Mouse (Mus musculus) midbrain, embryonic 11.5 days (tissue): ENCODE data around the gene Kpna3. TPM values are rescaled to one million over a fixed set of nuclear protein-coding genes. Genes with fewer than 3 reads are reported as not detected.
"Not testable (repeated sequence)": the region's sequence is repeated elsewhere in the genome, so short reads cannot be mapped to it uniquely, and the experiment has no call there.

Experiments
- ATAC-seq: fragments of 200-750 bp; cut with Nextera tagmentation; 2 replicates; pipeline ENCODE4 v1.8.0; 2017; ENCODE audit warnings: moderate TSS enrichment, moderate library complexity; ENCODE audit not compliant: low FRiP score
- DNase-seq: peaks from one replicate; pipeline ENCODE4 v3.0.0; 2015; ENCODE audit warnings: low spot score; ENCODE audit errors: missing footprints
- H3K27ac ChIP-seq: fragments of 300-500 bp; sonication (generic); 2 replicates; pipeline ENCODE4 v1.5.1; 2014; ENCODE audit warnings: low read depth, low read length
- H3K27me3 ChIP-seq: fragments of 300-500 bp; sonication (generic); 2 replicates; pipeline ENCODE4 v1.6.1; 2014; ENCODE audit warnings: mild to moderate bottlenecking, low read length, moderate library complexity, mixed read lengths; ENCODE audit not compliant: control insufficient read depth, insufficient read depth
- H3K36me3 ChIP-seq: fragments of 300-500 bp; sonication (generic); 2 replicates; pipeline ENCODE4 v1.6.1; 2014; ENCODE audit warnings: mild to moderate bottlenecking, low read length, moderate library complexity, mixed read lengths; ENCODE audit not compliant: control insufficient read depth, insufficient read depth
- H3K4me1 ChIP-seq: fragments of 300-500 bp; sonication (generic); 2 replicates; pipeline ENCODE4 v1.6.1; 2014; ENCODE audit warnings: low read length; ENCODE audit not compliant: control insufficient read depth, insufficient read depth
- H3K4me2 ChIP-seq: fragments of 300-500 bp; sonication (generic); 2 replicates; pipeline ENCODE4 v1.6.1; 2014; ENCODE audit warnings: mild to moderate bottlenecking, moderate library complexity
- H3K4me3 ChIP-seq: fragments of 300-500 bp; sonication (generic); 2 replicates; pipeline ENCODE4 v1.5.1; 2014; ENCODE audit warnings: low read depth, low read length
- H3K9ac ChIP-seq: fragments of 300-500 bp; sonication (generic); 2 replicates; pipeline ENCODE4 v1.6.1; 2014; ENCODE audit warnings: low read length
- H3K9me3 ChIP-seq: fragments of 300-500 bp; sonication (generic); 2 replicates; pipeline ENCODE4 v1.6.1; 2016; ENCODE audit warnings: low read length; ENCODE audit not compliant: control insufficient read depth
- WGBS: fragments of 180-500 bp; shearing (Covaris S2); extraction: QIAGEN DNeasy Blood & Tissue Kit; methylation state at CpG from one replicate; pipeline ENCODE4 v1.1.7; 2014; 5-methylcytosine and 5-hydroxymethylcytosine counted together
- polyA plus RNA-seq: library from polyadenylated mRNA; unstranded; fragments of >200 nt; fragmentation: Nextera tagmentation; extraction: Ambion mirVana; gene quantifications from 2 replicates; pipeline ENCODE4 v1.2.1, GENCODE M21; 2014

Kpna3 gene
- polyA plus RNA-seq, 1 experiment from 2014 or later, result 110 TPM

- Histone ChIP-seq H3K4me3 (no peak overlapping the region), H3K9ac (no peak overlapping the region), H3K36me3 (no peaks in the 10 kb centered on the region), H3K4me2 (no peak overlapping the region), H3K4me1 (peaks cover 7% of the 10 kb centered on the region; the same call in 1 of the 2 replicates), H3K27ac (no peak overlapping the region), H3K9me3 (no peaks in the 10 kb centered on the region), H3K27me3 (no peaks in the 10 kb centered on the region)
- DNase-seq (no peak), ATAC-seq (no peak)
- WGBS, result 78% methylated on average over 5 of the region's 5 CpGs
Measured at GRCm38 (mm10) chr14:61344590-61344989, 95.1 kb downstream of the Kpna3 start.

GRCm38 (mm10) chr14:61339381-61339780 lies 100.3 kb downstream of the Kpna3 start:
- H3K4me1 ChIP-seq, result peaks cover 7% of the 10 kb centered on the region; the same call in 1 of the 2 replicates

GRCm38 (mm10) chr14:61330996-61331561 lies 108.6 kb downstream of the Kpna3 start:
- Histone ChIP-seq H3K9ac (no peak overlapping the region), H3K9me3 (no peaks in the 10 kb centered on the region), H3K4me1 (0 out of 2 replicates have a peak, but pooled peaks cover 2% of the 10 kb centered on the region), H3K4me2 (no peak overlapping the region), H3K27me3 (no peaks in the 10 kb centered on the region), H3K27ac (no peak overlapping the region), H3K4me3 (no peak overlapping the region), H3K36me3 (no peaks in the 10 kb centered on the region)
- DNase-seq (peak; percentile 97), ATAC-seq (peak; percentile 79)
- WGBS, result 28% methylated on average over 13 of the region's 13 CpGs

More at GRCm38 (mm10) chr14:61339381-61339780, 100.3 kb downstream of the Kpna3 start:
- Histone ChIP-seq H3K27me3 (no peaks in the 10 kb centered on the region), H3K9ac (no peak overlapping the region), H3K9me3 (no peaks in the 10 kb centered on the region), H3K4me2 (no peak overlapping the region), H3K27ac (no peak overlapping the region), H3K36me3 (no peaks in the 10 kb centered on the region), H3K4me3 (no peak overlapping the region)
- no peak for ATAC-seq
- no peak for DNase-seq
- 85% methylated on average over 4 of the region's 4 CpGs for WGBS

GRCm38 (mm10) chr14:61330591-61330990 lies 109.1 kb downstream of the Kpna3 start:
- no peak for ATAC-seq
- H3K9ac ChIP-seq, result no peak overlapping the region
- 78% methylated on average over 11 of the region's 11 CpGs for WGBS

GRCm38 (mm10) chr14:61327618-61328450 lies 111.8 kb downstream of the Kpna3 start:
- 39% methylated on average over 19 of the region's 19 CpGs for WGBS
- Histone ChIP-seq H3K27me3 (no peaks in the 10 kb centered on the region), H3K27ac (no peak overlapping the region), H3K4me2 (peak overlapping the region; percentile 41), H3K9me3 (no peaks in the 10 kb centered on the region; the same call in 1 of the 2 replicates), H3K9ac (peak overlapping the region; percentile 57), H3K36me3 (no peaks in the 10 kb centered on the region), H3K4me1 (0 out of 2 replicates have a peak, but pooled peaks cover 2% of the 10 kb centered on the region), H3K4me3 (peak overlapping the region; percentile 11)
- DNase-seq (peak; percentile 91), ATAC-seq (peak; percentile 82)

More at GRCm38 (mm10) chr14:61330591-61330990, 109.1 kb downstream of the Kpna3 start:
- Histone ChIP-seq H3K4me3 (no peak overlapping the region), H3K4me2 (no peak overlapping the region), H3K9me3 (no peaks in the 10 kb centered on the region), H3K36me3 (no peaks in the 10 kb centered on the region), H3K4me1 (0 out of 2 replicates have a peak, but pooled peaks cover 2% of the 10 kb centered on the region), H3K27me3 (no peaks in the 10 kb centered on the region), H3K27ac (no peak overlapping the region)
- DNase-seq, result no peak

GRCm38 (mm10) chr14:61327007-61327406 lies 112.7 kb downstream of the Kpna3 start:
- not testable (repeated sequence) for H3K4me1 ChIP-seq, H3K27ac ChIP-seq, H3K27me3 ChIP-seq, ATAC-seq, DNase-seq, H3K9me3 ChIP-seq, H3K9ac ChIP-seq, H3K4me3 ChIP-seq, H3K4me2 ChIP-seq, H3K36me3 ChIP-seq
- WGBS, result 20% methylated on average over 6 of the region's 6 CpGs

GRCm38 (mm10) chr14:61322740-61323139 lies 116.9 kb downstream of the Kpna3 start:
- Histone ChIP-seq H3K4me3 (no peak overlapping the region), H3K4me2 (no peak overlapping the region), H3K27ac (no peak overlapping the region), H3K36me3 (no peaks in the 10 kb centered on the region), H3K9ac (no peak overlapping the region), H3K9me3 (no peaks in the 10 kb centered on the region; the same call in 1 of the 2 replicates), H3K27me3 (no peaks in the 10 kb centered on the region), H3K4me1 (0 out of 2 replicates have a peak, but pooled peaks cover under 1% of the 10 kb centered on the region)
- 94% methylated on average over 1 of the region's 1 CpGs for WGBS
- DNase-seq (no peak), ATAC-seq (no peak)

GRCm38 (mm10) chr14:61321200-61321599 lies 118.5 kb downstream of the Kpna3 start:
- Histone ChIP-seq H3K27ac (no peak overlapping the region), H3K9ac (no peak overlapping the region), H3K36me3 (no peaks in the 10 kb centered on the region), H3K9me3 (no peaks in the 10 kb centered on the region; the same call in 1 of the 2 replicates), H3K4me2 (no peak overlapping the region), H3K27me3 (no peaks in the 10 kb centered on the region), H3K4me1 (no peaks in the 10 kb centered on the region), H3K4me3 (no peak overlapping the region)
- DNase-seq (no peak), ATAC-seq (no peak)
- 84% methylated on average over 4 of the region's 4 CpGs for WGBS

- no peak overlapping the region for H3K27ac ChIP-seq
- H3K9ac ChIP-seq, result no peak overlapping the region
- ATAC-seq (no peak), DNase-seq (no peak)
- no peak overlapping the region for H3K4me2 ChIP-seq
- H3K4me1 ChIP-seq, result no peaks in the 10 kb centered on the region
- no peaks in the 10 kb centered on the region for H3K27me3 ChIP-seq
- WGBS, result 88% methylated on average over 1 of the region's 1 CpGs
- no peak overlapping the region for H3K4me3 ChIP-seq
- no peaks in the 10 kb centered on the region for H3K36me3 ChIP-seq
- no peaks in the 10 kb centered on the region; the same call in 1 of the 2 replicates for H3K9me3 ChIP-seq
Measured at GRCm38 (mm10) chr14:61320765-61321164, 118.9 kb downstream of the Kpna3 start.
